Mouse (Mus musculus) neural tube, embryonic 13.5 days (tissue): ENCODE measurements at regions not wholly inside any gene's neighbourhood (a gene's known extent, or its start where the extent isn't known, plus 50 kb on each side); places are given as distances from the start of the nearest gene placed in this dataset.

Source experiments
- ATAC-seq: fragments of 200-750 bp; cut with Nextera tagmentation; 2 replicates; pipeline ENCODE4 v1.8.0; 2017; ENCODE audit warnings: low read depth, mild to moderate bottlenecking, moderate TSS enrichment, moderate library complexity
- H3K27ac ChIP-seq: fragments of 300-500 bp; sonication (generic); replicated peaks from 2 replicates; pipeline ENCODE4 v1.5.1; 2015; ENCODE audit warnings: moderate library complexity, mild to moderate bottlenecking, inconsistent platforms
- H3K27me3 ChIP-seq: fragments of 300-500 bp; sonication (generic); 2 replicates; pipeline ENCODE4 v1.6.1; 2015; ENCODE audit warnings: mild to moderate bottlenecking, inconsistent platforms
- H3K36me3 ChIP-seq: fragments of 300-500 bp; sonication (generic); 2 replicates; pipeline ENCODE4 v1.6.1; 2015; ENCODE audit warnings: mild to moderate bottlenecking, inconsistent platforms
- H3K4me1 ChIP-seq: fragments of 300-500 bp; sonication (generic); replicated peaks from 2 replicates; pipeline ENCODE4 v1.6.1; 2015; ENCODE audit warnings: inconsistent platforms
- H3K4me2 ChIP-seq: fragments of 300-500 bp; sonication (generic); 2 replicates; pipeline ENCODE4 v1.6.1; 2015; ENCODE audit warnings: inconsistent platforms, mild to moderate bottlenecking, moderate library complexity
- H3K4me3 ChIP-seq: fragments of 300-500 bp; sonication (generic); 2 replicates; pipeline ENCODE4 v1.5.1; 2015; ENCODE audit warnings: mild to moderate bottlenecking, inconsistent platforms
- H3K9ac ChIP-seq: fragments of 300-500 bp; sonication (generic); 2 replicates; pipeline ENCODE4 v1.6.1; 2015; ENCODE audit warnings: moderate library complexity, mild to moderate bottlenecking, inconsistent platforms
- H3K9me3 ChIP-seq: fragments of 300-500 bp; sonication (generic); 2 replicates; pipeline ENCODE4 v1.6.1; 2016; ENCODE audit warnings: inconsistent platforms
- WGBS: fragments of 180-500 bp; shearing (Covaris S2); methylation state at CpG from one replicate; pipeline ENCODE4 v1.1.7; 2015; 5-methylcytosine and 5-hydroxymethylcytosine counted together

DNA sequence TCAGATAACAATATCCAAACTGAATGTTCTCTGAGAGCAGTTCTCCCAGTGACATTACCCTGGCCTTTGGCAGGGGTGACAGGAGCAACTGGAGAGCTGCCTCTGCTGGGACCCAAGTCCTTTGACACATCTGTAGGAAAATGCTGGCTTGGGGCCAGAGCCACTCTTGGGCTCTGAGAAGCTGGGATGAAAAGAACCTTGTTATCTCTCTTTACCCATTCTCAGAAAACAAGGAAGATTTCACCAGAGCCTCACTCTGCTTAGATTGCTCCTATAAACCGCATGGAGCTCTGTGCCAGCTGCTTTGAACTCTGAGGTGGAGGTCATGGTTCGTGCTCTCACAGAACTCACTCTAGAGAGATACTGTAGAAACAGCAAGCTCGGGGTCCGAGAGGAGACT, 71.7 kb upstream of the Jak1 start:
- Histone ChIP-seq H3K27ac (no peak overlapping the region), H3K27me3 (no peaks in the 10 kb centered on the region)
- WGBS: 65% methylated on average over 4 of the region's 4 CpGs

GRCm38 (mm10) chr4:101336371-101336770, 71.3 kb upstream of the Jak1 start:
- H3K36me3 ChIP-seq: no peaks in the 10 kb centered on the region
- H3K4me3 ChIP-seq: no peak overlapping the region
- no peaks in the 10 kb centered on the region for H3K9me3 ChIP-seq
- no peak overlapping the region for H3K4me2 ChIP-seq
- no peak for ATAC-seq
- H3K27me3 ChIP-seq: no peaks in the 10 kb centered on the region
- H3K9ac ChIP-seq: no peak overlapping the region
- no peak overlapping the region for H3K27ac ChIP-seq
- H3K4me1 ChIP-seq: no peaks in the 10 kb centered on the region

More for the DNA sequence above, 71.7 kb upstream of the Jak1 start:
- H3K9me3 ChIP-seq: no peaks in the 10 kb centered on the region
- H3K4me1 ChIP-seq: no peaks in the 10 kb centered on the region
- ATAC-seq: no peak
- no peaks in the 10 kb centered on the region for H3K36me3 ChIP-seq
- H3K4me2 ChIP-seq: no peak overlapping the region
- no peak overlapping the region for H3K4me3 ChIP-seq
- no peak overlapping the region for H3K9ac ChIP-seq

DNA sequence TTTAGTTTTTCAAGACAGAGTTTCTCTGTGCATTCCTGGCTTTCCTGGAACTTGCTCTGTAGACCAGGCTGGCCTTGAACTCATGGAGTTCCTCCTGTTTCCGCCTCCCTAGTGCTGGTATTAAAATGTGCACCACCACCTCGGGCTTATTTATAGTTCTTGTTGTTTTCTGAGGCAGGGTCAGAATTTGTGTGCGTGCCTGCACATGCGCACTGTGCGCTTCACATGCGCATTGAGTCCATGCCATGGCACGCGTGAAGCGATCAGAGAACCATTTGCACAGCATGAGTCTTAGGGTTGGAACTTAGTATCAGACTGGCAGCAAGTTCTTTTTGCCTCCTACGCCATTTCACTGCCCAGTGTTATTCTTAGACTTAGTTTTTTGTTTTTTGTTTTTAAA, 68.8 kb upstream of the Jak1 start:
- no peaks in the 10 kb centered on the region for H3K4me1 ChIP-seq
- H3K27ac ChIP-seq: no peak overlapping the region
- H3K4me2 ChIP-seq: no peak overlapping the region
- no peaks in the 10 kb centered on the region for H3K9me3 ChIP-seq
- H3K9ac ChIP-seq: no peak overlapping the region
- H3K36me3 ChIP-seq: no peaks in the 10 kb centered on the region
- 95% methylated on average over 10 of the region's 10 CpGs for whole genome bisulfite sequencing
- H3K27me3 ChIP-seq: no peaks in the 10 kb centered on the region
- no peak for ATAC-seq
- no peak overlapping the region for H3K4me3 ChIP-seq

- Histone ChIP-seq H3K9ac (no peak overlapping the region), H3K4me3 (no peak overlapping the region), H3K4me1 (no peaks in the 10 kb centered on the region), H3K4me2 (no peak overlapping the region), H3K27me3 (no peaks in the 10 kb centered on the region), H3K36me3 (no peaks in the 10 kb centered on the region), H3K27ac (no peak overlapping the region), H3K9me3 (no peaks in the 10 kb centered on the region)
- WGBS: 79% methylated on average over 3 of the region's 3 CpGs
- no peak for ATAC-seq
Measured at GRCm38 (mm10) chr4:101333036-101333435, 68.0 kb upstream of the Jak1 start.

GRCm38 (mm10) chr4:101331231-101331630, 66.1 kb upstream of the Jak1 start:
- ATAC-seq: no peak
- H3K4me3 ChIP-seq: no peak overlapping the region
- H3K27me3 ChIP-seq: no peaks in the 10 kb centered on the region
- no peak overlapping the region for H3K4me2 ChIP-seq
- H3K9me3 ChIP-seq: no peaks in the 10 kb centered on the region
- peaks cover 6% of the 10 kb centered on the region for H3K4me1 ChIP-seq
- no peaks in the 10 kb centered on the region for H3K36me3 ChIP-seq
- 91% methylated on average over 4 of the region's 4 CpGs for WGBS
- no peak overlapping the region for H3K9ac ChIP-seq
- no peak overlapping the region for H3K27ac ChIP-seq

GRCm38 (mm10) chr4:101329060-101329459, 64.0 kb upstream of the Jak1 start:
- Histone ChIP-seq H3K9me3 (no peaks in the 10 kb centered on the region), H3K27ac (no peak overlapping the region), H3K36me3 (no peaks in the 10 kb centered on the region), H3K9ac (no peak overlapping the region), H3K4me1 (peaks cover 6% of the 10 kb centered on the region), H3K4me2 (no peak overlapping the region), H3K27me3 (no peaks in the 10 kb centered on the region), H3K4me3 (no peak overlapping the region)
- 87% methylated on average over 7 of the region's 7 CpGs for WGBS
- ATAC-seq: no peak

DNA sequence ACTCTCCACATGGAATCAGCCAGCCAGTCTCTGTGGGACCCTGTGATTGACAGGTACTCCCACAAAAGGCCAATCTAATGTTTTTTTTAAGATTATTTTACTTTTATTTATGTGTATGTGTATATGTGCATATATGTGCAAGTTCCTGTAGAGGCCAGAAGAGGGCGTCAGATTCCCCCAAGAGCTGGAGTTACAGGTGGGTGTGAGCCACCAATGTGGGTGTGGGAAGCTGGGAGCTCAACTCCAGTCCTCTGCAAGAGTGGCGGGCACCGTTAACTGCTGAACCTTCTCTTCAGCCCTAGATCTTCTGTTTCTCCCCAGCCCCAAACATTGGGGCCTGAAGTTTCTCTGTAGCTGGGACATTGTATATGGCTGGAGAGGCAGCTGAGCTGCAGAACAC, 61.0 kb upstream of the Jak1 start:
- ATAC-seq: no peak
- Histone ChIP-seq H3K36me3 (no peaks in the 10 kb centered on the region), H3K4me3 (no peak overlapping the region), H3K27ac (no peak overlapping the region), H3K9ac (no peak overlapping the region), H3K4me2 (no peak overlapping the region), H3K9me3 (no peaks in the 10 kb centered on the region), H3K4me1 (peaks cover 6% of the 10 kb centered on the region), H3K27me3 (no peaks in the 10 kb centered on the region)
- WGBS: 84% methylated on average over 3 of the region's 3 CpGs

GRCm38 (mm10) chr4:101321731-101322130, 56.6 kb upstream of the Jak1 start:
- no peak overlapping the region for H3K9ac ChIP-seq
- no peak overlapping the region for H3K27ac ChIP-seq
- no peak overlapping the region for H3K4me2 ChIP-seq
- no peaks in the 10 kb centered on the region for H3K9me3 ChIP-seq
- no peaks in the 10 kb centered on the region for H3K36me3 ChIP-seq
- no peak for ATAC-seq
- H3K4me3 ChIP-seq: no peak overlapping the region
- H3K4me1 ChIP-seq: no peaks in the 10 kb centered on the region
- no peaks in the 10 kb centered on the region for H3K27me3 ChIP-seq
- WGBS: 87% methylated on average over 2 of the region's 2 CpGs

DNA sequence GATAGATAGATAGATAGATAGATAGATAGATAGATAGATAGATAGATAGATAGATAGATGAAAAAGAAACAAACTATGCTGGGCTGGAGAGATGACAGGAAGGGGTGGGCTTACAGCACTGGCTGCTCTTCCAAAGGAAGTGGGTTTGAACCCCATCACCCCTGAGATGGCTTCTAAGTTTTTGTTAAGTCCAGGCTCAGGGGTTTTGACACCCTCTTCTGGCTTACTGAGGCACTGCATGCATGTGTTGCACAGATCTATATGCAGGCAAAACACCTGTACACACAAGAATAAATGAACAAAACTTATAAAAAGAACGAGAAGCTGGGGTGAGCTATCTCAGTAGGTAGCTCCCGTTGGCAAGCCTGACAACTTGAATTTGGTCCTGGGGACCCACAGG, 55.5 kb upstream of the Jak1 start:
- no peak overlapping the region for H3K27ac ChIP-seq
- H3K36me3 ChIP-seq: no peaks in the 10 kb centered on the region
- no peak overlapping the region for H3K4me3 ChIP-seq
- H3K9ac ChIP-seq: no peak overlapping the region
- H3K4me2 ChIP-seq: no peak overlapping the region
- 78% methylated on average over 2 of the region's 2 CpGs for WGBS
- no peaks in the 10 kb centered on the region for H3K4me1 ChIP-seq
- no peaks in the 10 kb centered on the region for H3K27me3 ChIP-seq
- ATAC-seq: no peak
- H3K9me3 ChIP-seq: no peaks in the 10 kb centered on the region

DNA sequence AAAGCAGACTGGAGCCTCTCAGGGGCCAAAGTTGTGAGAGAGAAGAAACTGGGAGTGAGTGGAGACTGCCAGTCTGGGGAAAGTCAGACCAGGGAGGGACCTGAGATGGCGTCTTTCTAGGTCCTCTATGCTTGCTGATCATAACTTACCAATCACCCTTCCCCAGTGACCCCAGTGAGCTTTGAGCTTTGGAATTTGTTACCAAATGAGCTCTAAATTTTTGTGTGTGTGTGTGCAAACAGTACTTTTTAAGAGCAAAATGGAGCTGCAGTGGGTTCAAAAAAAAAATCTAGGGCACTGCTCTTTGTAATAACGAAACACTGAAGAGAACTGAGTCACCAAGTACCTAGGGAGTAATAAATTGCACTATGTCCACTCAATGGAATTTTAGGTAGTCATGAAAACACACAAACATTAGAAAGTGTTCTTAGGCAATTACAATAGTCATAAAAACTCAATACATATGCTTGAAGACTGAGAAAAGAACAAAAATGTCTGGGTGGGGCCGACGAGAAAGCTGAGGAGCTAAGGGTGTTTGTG, 54.7 kb upstream of the Jak1 start:
- 84% methylated on average over 4 of the region's 4 CpGs for WGBS
- no peaks in the 10 kb centered on the region for H3K36me3 ChIP-seq
- H3K4me1 ChIP-seq: no peaks in the 10 kb centered on the region
- H3K4me2 ChIP-seq: no peak overlapping the region
- H3K27ac ChIP-seq: no peak overlapping the region
- no peak for ATAC-seq
- no peaks in the 10 kb centered on the region for H3K9me3 ChIP-seq
- H3K4me3 ChIP-seq: no peak overlapping the region
- H3K9ac ChIP-seq: no peak overlapping the region
- H3K27me3 ChIP-seq: no peaks in the 10 kb centered on the region

DNA sequence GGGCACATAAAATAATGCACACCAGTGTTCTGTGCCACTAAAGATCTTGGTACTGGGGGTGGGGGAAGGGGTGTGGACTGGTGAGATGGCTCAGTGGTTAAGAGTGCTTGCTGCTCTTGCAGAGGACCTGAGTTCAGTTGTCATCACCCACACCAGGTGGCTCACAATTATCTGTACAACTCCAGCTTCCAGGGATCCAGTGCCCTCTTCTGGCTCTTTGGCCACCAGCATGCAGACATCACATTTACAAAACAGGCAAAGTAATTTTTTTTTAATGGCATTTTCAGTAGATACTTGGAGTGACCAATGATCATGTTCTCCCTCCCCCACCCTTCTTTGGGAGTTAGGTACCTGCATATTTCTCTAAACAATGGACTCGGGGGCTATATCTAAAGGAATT, 53.8 kb upstream of the Jak1 start:
- Histone ChIP-seq H3K27me3 (no peaks in the 10 kb centered on the region), H3K9me3 (no peaks in the 10 kb centered on the region), H3K27ac (no peak overlapping the region), H3K4me1 (no peaks in the 10 kb centered on the region), H3K9ac (no peak overlapping the region), H3K4me3 (no peak overlapping the region), H3K4me2 (no peak overlapping the region), H3K36me3 (no peaks in the 10 kb centered on the region)
- no peak for ATAC-seq
- WGBS: 94% methylated on average over 1 of the region's 1 CpGs

- H3K4me3 ChIP-seq: no peak overlapping the region
- peaks cover 12% of the 10 kb centered on the region for H3K27me3 ChIP-seq
- H3K4me2 ChIP-seq: no peak overlapping the region
- no peak overlapping the region for H3K27ac ChIP-seq
- no peak overlapping the region for H3K9ac ChIP-seq
- no peaks in the 10 kb centered on the region for H3K9me3 ChIP-seq
- WGBS: 62% methylated on average over 6 of the region's 6 CpGs
- H3K4me1 ChIP-seq: no peaks in the 10 kb centered on the region
- no peaks in the 10 kb centered on the region for H3K36me3 ChIP-seq
- no peak for ATAC-seq
Measured at GRCm38 (mm10) chr4:101316061-101316460, 51.0 kb upstream of the Jak1 start.
